Mouse (Mus musculus) forebrain, postnatal 0 days (tissue): ENCODE measurements around the gene Strn4. TPM values are rescaled to one million over a fixed set of nuclear protein-coding genes. Genes with fewer than 3 reads are reported as not detected.
A peak's percentile ranks its signal among the peaks of the same experiment; 100 is the strongest.

ENCODE experiments used
- ATAC-seq: fragments of 200-750 bp; cut with Nextera tagmentation; 2 replicates; pipeline ENCODE4 v1.8.0; 2017; ENCODE audit warnings: mild to moderate bottlenecking, moderate library complexity
- DNase-seq: peaks from one replicate; pipeline ENCODE4 v3.0.0-alpha.2; 2015
- H3K27ac ChIP-seq: fragments of 300-500 bp; sonication (generic); 2 replicates; pipeline ENCODE4 v1.5.1; 2014; ENCODE audit warnings: low read depth, mild to moderate bottlenecking, antibody characterized with exemption, low read length, moderate library complexity, mixed read lengths
- H3K27me3 ChIP-seq: fragments of 300-500 bp; sonication (generic); 2 replicates; pipeline ENCODE4 v1.6.1; 2014; ENCODE audit warnings: mild to moderate bottlenecking, low read length, mixed read lengths; ENCODE audit not compliant: insufficient read depth
- H3K36me3 ChIP-seq: fragments of 300-500 bp; sonication (generic); 2 replicates; pipeline ENCODE4 v1.6.1; 2014; ENCODE audit warnings: mild to moderate bottlenecking, moderate library complexity; ENCODE audit not compliant: insufficient read depth
- H3K4me1 ChIP-seq: fragments of 300-500 bp; sonication (generic); 2 replicates; pipeline ENCODE4 v1.6.1; 2014; ENCODE audit warnings: antibody characterized with exemption; ENCODE audit not compliant: insufficient read depth
- H3K4me2 ChIP-seq: fragments of 300-500 bp; sonication (generic); 2 replicates; pipeline ENCODE4 v1.6.1; 2014; ENCODE audit warnings: low read depth, mild to moderate bottlenecking, moderate library complexity
- H3K4me3 ChIP-seq: fragments of 300-500 bp; sonication (generic); 2 replicates; pipeline ENCODE4 v1.5.1; 2014; ENCODE audit warnings: low read depth, low read length, mixed read lengths
- H3K9ac ChIP-seq: fragments of 300-500 bp; sonication (generic); 2 replicates; pipeline ENCODE4 v1.6.1; 2014; ENCODE audit warnings: mild to moderate bottlenecking
- H3K9me3 ChIP-seq: fragments of 300-500 bp; sonication (generic); 2 replicates; pipeline ENCODE4 v1.6.1; 2016; ENCODE audit warnings: low read length
- CTCF ChIP-seq: sonication (generic); IDR thresholded peaks from 2 replicates; pipeline ENCODE4 v1.5.1; 2016; ENCODE audit warnings: antibody characterized with exemption, control low read depth, low read depth
- WGBS: fragments of 180-500 bp; shearing (Covaris S2); extraction: QIAGEN DNeasy Blood & Tissue Kit; methylation state at CpG from one replicate; pipeline ENCODE4 v1.1.7; 2014; 5-methylcytosine and 5-hydroxymethylcytosine counted together
- polyA plus RNA-seq: library from polyadenylated mRNA; unstranded; fragments of >200 nt; fragmentation: Nextera tagmentation; extraction: Ambion mirVana; gene quantifications from 2 replicates; pipeline ENCODE4 v1.2.1, GENCODE M21; 2015
- total RNA-seq: library from RNA; depleted of rRNA; stranded (reverse); fragments of >200 nt; gene quantifications from 2 replicates; pipeline ENCODE4 v1.2.3, GENCODE M21; 2014

Gene Strn4
- total and polyA plus RNA-seq, 2 experiments from 2014 or later = 168 to 243 TPM

- no peaks in the 10 kb centered on the region for H3K27me3 ChIP-seq
- peak; percentile 59 for TF ChIP-seq CTCF
- H3K36me3 ChIP-seq = no peaks in the 10 kb centered on the region
- H3K9ac ChIP-seq = peak overlapping the region; percentile 86
- peak overlapping the region; percentile 74 for H3K4me3 ChIP-seq
- WGBS = 1% methylated on average over 32 of the region's 33 CpGs
- H3K9me3 ChIP-seq = no peaks in the 10 kb centered on the region
- peak overlapping the region; percentile 82 for H3K4me2 ChIP-seq
- peak; percentile 100 for DNase-seq
- H3K27ac ChIP-seq = peak overlapping the region; percentile 89
- ATAC-seq = peak; percentile 96
- H3K4me1 ChIP-seq = peaks cover 7% of the 10 kb centered on the region; the same call in 1 of the 2 replicates
These were observed 59.1 kb downstream of the Strn4 start for GRCm38 (mm10) chr7:16874756-16875309.

- Histone ChIP-seq H3K27me3 (no peaks in the 10 kb centered on the region), H3K4me1 (peaks cover 7% of the 10 kb centered on the region; the same call in 1 of the 2 replicates), H3K9ac (peak within 1 kb of the TSS; percentile 86), H3K36me3 (no peaks in the 10 kb centered on the region), H3K4me3 (peak within 1 kb of the TSS; percentile 74), H3K9me3 (no peaks in the 10 kb centered on the region), H3K4me2 (peak within 1 kb of the TSS; percentile 82), H3K27ac (peak within 1 kb of the TSS; percentile 89)
- ATAC-seq = no peak
- DNase-seq = no peak
- 0% methylated on average over 1 of the region's 1 CpGs for WGBS
- TF ChIP-seq CTCF = no peak
These were observed 59.4 kb downstream of the Strn4 start, which contains the start of gene Dact3 for GRCm38 (mm10) chr7:16875310-16875325. Gene Dact3 (plus strand): TSS chr7:16875317.

GRCm38 (mm10) chr7:16875326-16875725, 59.6 kb downstream of the Strn4 start:
- H3K4me3 ChIP-seq = peak overlapping the region; percentile 74
- no peaks in the 10 kb centered on the region for H3K36me3 ChIP-seq
- DNase-seq (no peak), ATAC-seq (peak; percentile 47)
- peaks cover 7% of the 10 kb centered on the region; the same call in 1 of the 2 replicates for H3K4me1 ChIP-seq
- peak overlapping the region; percentile 82 for H3K4me2 ChIP-seq
- 1% methylated on average over 14 of the region's 42 CpGs for WGBS
- no peak for TF ChIP-seq CTCF
- H3K27me3 ChIP-seq = no peaks in the 10 kb centered on the region
- no peaks in the 10 kb centered on the region for H3K9me3 ChIP-seq
- peak overlapping the region; percentile 87 for H3K27ac ChIP-seq
- H3K9ac ChIP-seq = peak overlapping the region; percentile 86

GRCm38 (mm10) chr7:16876006-16876405, 60.3 kb downstream of the Strn4 start:
- Histone ChIP-seq H3K36me3 (no peaks in the 10 kb centered on the region), H3K9me3 (no peaks in the 10 kb centered on the region), H3K4me3 (peak overlapping the region; percentile 74), H3K9ac (peak overlapping the region; percentile 86), H3K27ac (no peak overlapping the region), H3K27me3 (no peaks in the 10 kb centered on the region), H3K4me1 (peaks cover 7% of the 10 kb centered on the region; the same call in 1 of the 2 replicates), H3K4me2 (peak overlapping the region; percentile 82)
- no peak for TF ChIP-seq CTCF
- 11% methylated on average over 11 of the region's 11 CpGs for WGBS
- DNase-seq (no peak), ATAC-seq (no peak)

- peak overlapping the region; percentile 82 for H3K4me2 ChIP-seq
- ATAC-seq = no peak
- no peak for DNase-seq
- H3K4me1 ChIP-seq = peaks cover 7% of the 10 kb centered on the region; the same call in 1 of the 2 replicates
- peak overlapping the region; percentile 74 for H3K4me3 ChIP-seq
- peak overlapping the region; percentile 86 for H3K9ac ChIP-seq
- no peaks in the 10 kb centered on the region for H3K27me3 ChIP-seq
- no peak overlapping the region for H3K27ac ChIP-seq
- TF ChIP-seq CTCF = no peak
- WGBS = 6% methylated on average over 13 of the region's 13 CpGs
- no peaks in the 10 kb centered on the region for H3K36me3 ChIP-seq
- no peaks in the 10 kb centered on the region for H3K9me3 ChIP-seq
These were observed 60.9 kb downstream of the Strn4 start for GRCm38 (mm10) chr7:16876608-16877007.

- no peak overlapping the region for H3K4me3 ChIP-seq
- 87% methylated on average over 3 of the region's 3 CpGs for WGBS
- no peak for ATAC-seq
These were observed 62.0 kb downstream of the Strn4 start for GRCm38 (mm10) chr7:16877717-16878116.

GRCm38 (mm10) chr7:16879796-16880547, 64.3 kb downstream of the Strn4 start:
- Histone ChIP-seq H3K9me3 (no peaks in the 10 kb centered on the region), H3K27me3 (peaks cover 14% of the 10 kb centered on the region), H3K4me3 (no peak overlapping the region), H3K27ac (no peak overlapping the region), H3K4me1 (peaks cover 7% of the 10 kb centered on the region; the same call in 1 of the 2 replicates), H3K4me2 (no peak overlapping the region), H3K9ac (0 out of 2 replicates have a peak overlapping the region, but pooled peaks have one; percentile 22), H3K36me3 (peaks cover 10% of the 10 kb centered on the region; the same call in 1 of the 2 replicates)
- ATAC-seq (no peak), DNase-seq (no peak)
- WGBS = 23% methylated on average over 9 of the region's 9 CpGs
- TF ChIP-seq CTCF = no peak

More at GRCm38 (mm10) chr7:16877717-16878116, 62.0 kb downstream of the Strn4 start:
- H3K9ac ChIP-seq = no peak overlapping the region
- H3K27me3 ChIP-seq = no peaks in the 10 kb centered on the region
- H3K4me2 ChIP-seq = no peak overlapping the region
- no peak for TF ChIP-seq CTCF
- DNase-seq = no peak
- H3K9me3 ChIP-seq = no peaks in the 10 kb centered on the region
- H3K27ac ChIP-seq = no peak overlapping the region
- peaks cover 7% of the 10 kb centered on the region; the same call in 1 of the 2 replicates for H3K4me1 ChIP-seq
- no peaks in the 10 kb centered on the region for H3K36me3 ChIP-seq
